Comparison of ENCODE assay signal across 14 mouse cellular contexts in the genomic region with DNA sequence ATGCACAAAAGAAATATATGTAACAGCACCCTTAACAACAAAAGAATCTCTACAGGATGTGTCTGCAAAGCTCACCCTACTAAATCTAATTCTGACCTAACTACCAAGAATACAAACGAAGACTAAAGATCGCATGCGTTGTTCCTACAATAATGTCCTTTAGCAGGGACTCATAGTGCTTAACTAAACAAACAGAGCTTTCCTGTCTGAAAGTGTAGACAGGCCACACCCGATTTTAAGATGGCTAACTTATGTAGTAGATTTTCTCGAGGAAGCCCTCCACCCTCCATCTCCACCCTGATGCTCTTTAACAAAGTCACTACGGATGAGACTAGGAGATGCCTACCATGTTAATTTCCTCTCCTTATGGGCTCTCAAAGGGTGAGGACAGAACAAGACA.
"Had no signal": no experiment of that assay in that cellular context is flagged by ENCODE, and none has a peak within 500 bp of the region (broad histone marks: within the 10 kb centered on the region; RNA-seq: fewer than 3 reads in every experiment).

No protein-coding gene starts in this region.

- H3K4me3 ChIP-seq: kidney, embryonic 15.5 days; left cerebral cortex, adult 2 months; limb, embryonic 15.5 days; liver, embryonic 12.5 days; lung, embryonic 15.5 days; midbrain, embryonic 12.5 days; neural tube, embryonic 13.5 days had no signal

- H3K4me1 ChIP-seq: limb, embryonic 15.5 days; midbrain, embryonic 12.5 days had no signal

- DNase-seq: kidney, postnatal 14 days; retina, postnatal 1 day; right cerebral cortex, postnatal 4 days; spleen, adult 18-20 months; thymus, adult 2 months; thymus, postnatal 25 days had no signal

- H3K27ac ChIP-seq: kidney, embryonic 15.5 days; left cerebral cortex, adult 2 months; limb, embryonic 15.5 days; liver, embryonic 12.5 days; lung, embryonic 15.5 days; midbrain, embryonic 12.5 days; neural tube, embryonic 13.5 days had no signal

- H3K27me3 ChIP-seq: kidney, embryonic 15.5 days; limb, embryonic 15.5 days; liver, embryonic 12.5 days; lung, embryonic 15.5 days; midbrain, embryonic 12.5 days; neural tube, embryonic 13.5 days had no signal

- H3K9ac ChIP-seq: kidney, embryonic 15.5 days; limb, embryonic 15.5 days; liver, embryonic 12.5 days; lung, embryonic 15.5 days; midbrain, embryonic 12.5 days; neural tube, embryonic 13.5 days had no signal

- H3K4me2 ChIP-seq: kidney, embryonic 15.5 days; limb, embryonic 15.5 days; liver, embryonic 12.5 days; lung, embryonic 15.5 days; midbrain, embryonic 12.5 days; neural tube, embryonic 13.5 days had no signal

- H3K9me3 ChIP-seq: kidney, embryonic 15.5 days; limb, embryonic 15.5 days; liver, embryonic 12.5 days; lung, embryonic 15.5 days; midbrain, embryonic 12.5 days; neural tube, embryonic 13.5 days had no signal

- ATAC-seq: liver, embryonic 12.5 days; midbrain, embryonic 16.5 days had no signal

- H3K36me3 ChIP-seq: kidney, embryonic 15.5 days; limb, embryonic 15.5 days; liver, embryonic 12.5 days; lung, embryonic 15.5 days; midbrain, embryonic 12.5 days; neural tube, embryonic 13.5 days had no signal
